8 mouse cellular contexts compared by ENCODE assay signal in genomic region chr12:112693185-112694126, GRCm38 (mm10). TPM values are rescaled to one million over a fixed set of nuclear protein-coding genes. Genes with fewer than 3 reads are reported as not detected.
DNase-seq lines count a peak whose midpoint lies in the region; ATAC-seq lines count a peak whose summit lies in the region.

No protein-coding gene starts in this region.

- ATAC-seq in inflammation-experienced regulatory T-cells, adult 6 months = peak; percentile 79
- ATAC-seq in megakaryocyte progenitor cell, adult 5-6 weeks (replicated peaks; ENCODE audit: poor library complexity) = peak; percentile 86

- DNase-seq in adrenal gland, adult 18-20 months (ENCODE audit: low spot score in 2 of 2) = peak; percentile 97
- peak; percentile 95 for DNase-seq in embryo, embryonic 10.5 days (ENCODE audit: low spot score)
- DNase-seq in gastrocnemius, postnatal 14 days = peak; percentile 94
- peak; percentile 91 to 97 for DNase-seq in left cerebral cortex, postnatal 10 days (ENCODE audit: extremely low spot score in 1 of 2, low spot score in 2 of 2)
- peak; percentile 96 to 97 for DNase-seq in right cerebral cortex, postnatal 10 days (ENCODE audit: low spot score in 2 of 2)
- peak; percentile 94 for DNase-seq in urinary bladder, postnatal 14 days (ENCODE audit: low spot score)

- intact Hi-C loops in gastrocnemius, postnatal 14 days (cut with DNase I; ENCODE audit: low total_unique reads) = no loop called here
- intact Hi-C loops in left cerebral cortex, postnatal 10 days (cut with DNase I) = no loop called here

RNA-seq across cellular contexts. Expression of gene Zbtb42, which starts 14.8 kb away (rescaled TPM):
- 1 to 10 TPM; 4.5 to 6.9 TPM for total RNA-seq in adrenal gland, adult 18-20 months (2021)
- total RNA-seq in gastrocnemius, postnatal 14 days (2021) = 1 to 10 TPM; 1.3 to 2.1 TPM
- polyA plus RNA-seq in inflammation-experienced regulatory T-cells, adult 6 months (2017; shearing (Covaris generic)) = 1 to 10 TPM; 3.7 to 4.3 (median 3.8) TPM
- total RNA-seq in left cerebral cortex, postnatal 10 days (2021) = under 1 TPM; 0.28 to 0.34 TPM
- total RNA-seq in megakaryocyte progenitor cell, adult 5-6 weeks (2015) = 1.8 and 2.1 TPM in 2 replicates
- total RNA-seq in megakaryocyte progenitor cell, adult 5-6 weeks (2017) = 0.54 and 0.92 TPM in 2 replicates

RNA-seq across cellular contexts. Expression of gene Akt1, which starts 18.8 kb away (rescaled TPM):
- 100 to 1,000 TPM; 184 to 355 TPM for total RNA-seq in adrenal gland, adult 18-20 months (2021)
- total RNA-seq in gastrocnemius, postnatal 14 days (2021) = 10 to 100 TPM; 78.3 to 89.4 TPM
- polyA plus RNA-seq in inflammation-experienced regulatory T-cells, adult 6 months (2017; shearing (Covaris generic)) = 10 to 100 TPM; 20.2 to 26.3 (median 21.0) TPM
- total RNA-seq in left cerebral cortex, postnatal 10 days (2021) = 100 to 1,000 TPM; 166 to 169 TPM
- 84.3 and 85.6 TPM in 2 replicates for total RNA-seq in megakaryocyte progenitor cell, adult 5-6 weeks (2015)
- total RNA-seq in megakaryocyte progenitor cell, adult 5-6 weeks (2017) = 74.8 and 96.1 TPM in 2 replicates

RNA-seq across cellular contexts. Expression of gene Cep170b, which starts 26.8 kb away (rescaled TPM):
- total RNA-seq in adrenal gland, adult 18-20 months (2021) = 10 to 100 TPM; 36.4 to 48.5 TPM
- 10 to 100 TPM; 10.9 to 14.4 TPM for total RNA-seq in gastrocnemius, postnatal 14 days (2021)
- 1 to 10 TPM; 2.4 to 5.1 (median 4.1) TPM for polyA plus RNA-seq in inflammation-experienced regulatory T-cells, adult 6 months (2017; shearing (Covaris generic))
- 100 to 1,000 TPM; 222 to 234 TPM for total RNA-seq in left cerebral cortex, postnatal 10 days (2021)
- total RNA-seq in megakaryocyte progenitor cell, adult 5-6 weeks (2015) = 0.59 and 2.1 TPM in 2 replicates
- total RNA-seq in megakaryocyte progenitor cell, adult 5-6 weeks (2017) = 1.1 and 4.7 TPM in 2 replicates

RNA-seq across cellular contexts. Expression of gene Siva1, which starts 49.0 kb away (rescaled TPM):
- total RNA-seq in adrenal gland, adult 18-20 months (2021) = 10 to 100 TPM; 36.6 to 43.6 TPM
- total RNA-seq in gastrocnemius, postnatal 14 days (2021) = 10 to 100 TPM; 16.9 to 18.7 TPM
- polyA plus RNA-seq in inflammation-experienced regulatory T-cells, adult 6 months (2017; shearing (Covaris generic)) = 10 to 100 TPM; 34.6 to 68.7 (median 39.4) TPM
- 10 to 100 TPM; 14.3 to 15.5 TPM for total RNA-seq in left cerebral cortex, postnatal 10 days (2021)
- 163 and 168 TPM in 2 replicates for total RNA-seq in megakaryocyte progenitor cell, adult 5-6 weeks (2015)
- 291 and 325 TPM in 2 replicates for total RNA-seq in megakaryocyte progenitor cell, adult 5-6 weeks (2017)

Comparison
In these comparisons a context has a peak if more than half of its experiments do, and no peak if none do; other contexts are left out.
1. Peak in every context shown above with its lines: DNase-seq and ATAC-seq.
2. RNA of gene Cep170b, which starts 26.8 kb away (total RNA-seq): 222 to 234 TPM in left cerebral cortex, postnatal 10 days; 36.4 to 48.5 TPM in adrenal gland, adult 18-20 months, 10.9 to 14.4 TPM in gastrocnemius, postnatal 14 days and 0.59 to 4.7 TPM in megakaryocyte progenitor cell, adult 5-6 weeks; every median in the first group is over 4 times any median in the second.